Mouse (Mus musculus) adrenal gland, adult 8-10 months (tissue): ENCODE measurements around the gene Gm20403. TPM values are rescaled to one million over a fixed set of nuclear protein-coding genes. Genes with fewer than 3 reads are reported as not detected.
"Not testable (repeated sequence)": the region's sequence is repeated elsewhere in the genome, so short reads cannot be mapped to it uniquely, and the experiment has no call there.

Experiments
- DNase-seq: peaks from one replicate; pipeline ENCODE4 v3.0.0; 2022
- total RNA-seq, 4 experiments: library from RNA; stranded (reverse); gene quantifications; 2 replicates each; pipeline ENCODE4 v1.2.4; 2022

Gene Gm20403
- total RNA-seq, 4 experiments from 2014 or later, result not detected

GRCm38 (mm10) chr12:54993246-54994067 lies 7.1 kb upstream of the Gm20403 start:
- no peak for DNase-seq

DNA sequence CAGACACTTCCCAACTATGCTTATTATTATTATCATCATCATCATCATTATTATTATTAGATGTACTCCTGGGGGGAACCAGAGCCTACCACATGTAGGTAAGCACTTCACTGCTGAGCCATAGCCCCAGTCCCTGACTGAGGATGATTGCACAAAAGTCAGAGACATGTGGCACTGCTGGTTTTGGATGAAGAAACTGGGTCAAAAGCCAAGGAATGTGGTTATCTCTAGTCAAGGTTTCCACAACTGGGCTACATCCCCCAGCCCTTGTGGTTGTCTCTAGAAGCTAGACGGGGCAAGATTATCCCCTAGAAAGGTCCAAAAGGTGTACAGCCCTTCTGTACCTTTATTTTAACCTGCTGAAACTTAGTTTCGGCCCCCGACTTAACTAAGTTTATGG lies 6.5 kb upstream of the Gm20403 start:
- peak; percentile 12 for DNase-seq

DNA sequence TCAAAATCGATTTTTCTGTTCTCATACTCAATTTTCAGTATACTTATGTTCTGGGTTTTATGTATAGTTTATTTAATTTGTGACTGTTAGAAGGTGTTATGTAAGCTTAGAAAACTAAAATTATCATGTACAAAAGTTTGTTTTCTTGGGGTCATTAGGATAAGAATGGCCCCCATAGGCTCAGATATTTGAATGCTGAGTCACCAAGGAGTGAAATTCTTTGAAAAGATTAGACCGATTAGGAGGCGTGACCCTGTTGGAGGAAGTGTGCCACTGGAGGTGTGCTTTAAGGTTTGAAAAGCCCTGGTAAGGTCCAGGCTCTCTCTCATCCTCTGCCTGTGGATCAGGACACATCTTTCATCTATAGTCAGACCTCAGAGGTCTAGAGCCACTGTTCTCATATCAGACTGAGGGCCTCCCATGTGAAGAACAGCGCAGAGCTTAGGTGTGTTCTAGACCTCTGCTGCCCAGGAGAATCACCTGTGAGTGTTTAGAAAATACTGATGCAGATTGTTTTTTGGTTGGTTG lies 2.1 kb upstream of the Gm20403 start:
- DNase-seq, result no peak

DNA sequence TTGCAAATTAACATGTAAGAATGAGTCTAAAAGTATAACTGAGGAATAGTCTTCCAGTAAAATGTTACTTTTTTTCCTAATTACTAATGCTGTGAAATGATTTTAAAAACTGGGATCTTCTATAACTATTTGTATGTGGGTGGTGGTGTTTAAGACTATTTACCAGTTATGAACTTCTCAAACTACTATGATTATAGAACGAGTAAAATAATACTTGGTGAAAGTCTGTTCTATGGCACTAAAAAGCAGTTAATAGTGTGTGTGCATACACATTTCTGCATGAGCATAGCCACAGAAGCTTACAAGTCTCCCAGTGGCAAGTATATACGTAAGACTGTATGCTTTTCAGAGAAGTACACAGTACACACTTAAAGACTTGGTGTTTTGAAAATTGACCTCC lies 827 bp upstream of the Gm20403 start:
- DNase-seq, result no peak

DNA sequence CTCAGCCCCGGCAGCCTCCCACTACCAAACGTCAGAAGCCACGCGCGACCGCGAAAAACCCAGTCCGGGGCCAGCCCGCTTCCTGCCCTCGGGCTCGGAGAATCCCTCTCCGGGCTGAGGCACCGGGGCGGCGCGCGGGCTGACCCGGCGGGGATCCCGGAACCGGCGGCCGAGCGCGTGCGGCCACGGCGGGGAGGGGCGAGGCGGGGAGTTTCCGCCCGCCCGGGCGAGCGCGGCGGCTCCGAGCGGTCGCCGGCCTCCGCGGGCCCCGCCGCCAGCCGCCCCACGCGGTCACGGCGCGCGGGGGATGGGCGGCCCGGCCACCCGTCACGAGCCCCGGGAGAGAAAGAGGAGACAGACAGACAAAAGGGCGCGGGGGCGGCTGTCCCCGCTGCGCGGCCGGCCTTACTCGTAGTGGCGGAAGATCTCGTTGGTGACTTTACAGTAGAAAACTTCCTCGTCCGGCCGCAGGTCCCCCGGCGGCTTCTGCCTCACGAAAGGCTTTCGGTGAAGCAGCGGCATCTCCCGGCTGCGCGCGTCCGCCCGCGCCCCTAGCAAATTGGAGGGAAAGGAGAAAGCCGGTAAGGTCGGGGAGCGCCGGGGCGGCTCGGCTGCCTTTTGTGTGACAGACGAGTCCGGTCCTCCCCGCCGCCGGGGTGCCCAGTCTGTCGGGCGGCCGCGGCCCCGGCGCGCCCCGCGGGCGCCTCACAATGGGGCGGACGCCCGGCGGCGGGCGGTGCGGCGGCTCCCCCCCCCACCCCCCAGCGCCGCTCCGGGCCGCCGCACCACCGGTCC lies 875 bp downstream of the Gm20403 start:
- peak; percentile 36 for DNase-seq

- peak; percentile 71 for DNase-seq
These were observed 1.6 kb downstream of the Gm20403 start for GRCm38 (mm10) chr12:54984701-54985256.

- no peak for DNase-seq
These were observed 3.2 kb downstream of the Gm20403 start for GRCm38 (mm10) chr12:54982935-54983715.

- no peak for DNase-seq
These were observed 4.4 kb downstream of the Gm20403 start for GRCm38 (mm10) chr12:54981962-54982361.

DNA sequence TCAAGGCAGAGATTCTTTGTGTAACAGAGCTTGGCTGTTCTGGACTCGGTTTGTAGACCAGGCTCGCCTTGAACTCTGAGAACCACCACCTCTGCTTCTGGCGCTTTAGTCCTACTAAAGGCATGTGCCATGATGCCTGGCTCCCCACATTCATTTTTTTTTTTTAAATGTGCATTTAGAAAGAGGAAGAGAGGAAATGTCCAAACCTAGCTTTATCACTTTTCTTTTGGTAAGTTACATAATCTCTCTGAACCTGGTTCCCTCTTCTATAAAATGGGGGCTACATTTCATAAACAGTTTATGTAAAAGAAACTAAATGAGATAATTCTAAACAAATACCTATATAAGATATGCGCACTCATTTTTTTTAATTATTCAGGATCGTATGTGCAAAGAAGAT lies 5.4 kb downstream of the Gm20403 start:
- no peak for DNase-seq

DNA sequence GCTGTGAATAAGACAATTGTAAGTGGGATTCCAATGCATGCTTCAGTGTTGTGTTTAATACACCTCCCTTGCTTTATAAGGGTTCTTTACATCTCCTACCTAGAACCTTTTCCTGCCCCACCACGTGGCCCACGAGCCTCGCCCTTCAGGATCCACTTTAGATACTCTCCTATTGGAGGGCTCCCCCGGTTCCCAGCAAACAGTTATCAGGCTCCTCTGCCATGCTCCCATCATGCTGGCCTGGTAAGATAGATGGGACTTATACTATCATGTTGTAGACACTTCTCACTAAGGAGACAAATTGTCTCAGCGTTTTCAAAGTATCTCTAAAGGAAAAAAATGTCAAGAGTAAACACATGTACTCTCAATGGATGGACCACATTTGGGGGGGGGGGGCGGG lies 5.8 kb downstream of the Gm20403 start:
- no peak for DNase-seq

DNA sequence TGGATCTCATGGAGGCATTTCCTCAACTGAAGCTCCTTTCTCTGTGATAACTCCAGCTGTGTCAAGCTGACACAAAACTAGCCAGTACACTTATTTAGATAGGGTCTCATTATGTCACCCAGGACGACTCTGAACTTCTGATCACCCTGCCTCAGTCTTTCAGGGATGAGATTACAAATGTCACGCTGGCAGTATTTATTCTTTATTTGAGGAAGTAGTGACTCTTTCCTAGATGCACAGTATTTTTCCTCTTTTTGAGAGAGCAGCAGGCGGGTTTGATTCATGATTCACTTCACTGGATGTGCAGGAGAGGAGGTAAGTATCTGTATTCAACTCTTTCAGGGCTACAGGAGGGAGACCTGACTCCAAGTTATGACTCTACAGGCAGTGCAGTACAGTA lies 17.3 kb downstream of the Gm20403 start:
- no peak for DNase-seq

GRCm38 (mm10) chr12:54965532-54966160 lies 20.7 kb downstream of the Gm20403 start:
- no peak for DNase-seq

DNA sequence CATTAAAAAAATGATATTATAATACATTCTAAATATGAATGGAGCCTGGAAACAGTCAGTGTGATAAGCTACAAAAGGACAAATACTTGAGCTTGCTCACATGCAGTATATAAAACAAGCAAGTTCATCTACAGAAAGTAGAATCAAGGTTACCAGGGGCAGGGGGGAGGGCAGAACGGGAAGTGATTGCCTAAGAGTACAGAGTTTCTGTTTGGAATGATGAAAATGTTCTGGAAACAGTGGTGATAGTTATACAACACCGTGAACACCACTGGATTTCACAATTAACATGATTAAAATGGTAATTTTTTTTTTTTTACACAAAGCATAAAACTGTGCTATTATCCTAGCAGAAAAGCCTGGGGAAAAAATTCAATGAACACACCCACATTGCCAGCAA lies 26.8 kb downstream of the Gm20403 start:
- peak; percentile 18 for DNase-seq

GRCm38 (mm10) chr12:54956974-54957373 lies 29.4 kb downstream of the Gm20403 start:
- no peak for DNase-seq

GRCm38 (mm10) chr12:54956457-54956856 lies 29.9 kb downstream of the Gm20403 start:
- no peak for DNase-seq

- no peak for DNase-seq
These were observed 40.2 kb downstream of the Gm20403 start for GRCm38 (mm10) chr12:54946116-54946515.

DNA sequence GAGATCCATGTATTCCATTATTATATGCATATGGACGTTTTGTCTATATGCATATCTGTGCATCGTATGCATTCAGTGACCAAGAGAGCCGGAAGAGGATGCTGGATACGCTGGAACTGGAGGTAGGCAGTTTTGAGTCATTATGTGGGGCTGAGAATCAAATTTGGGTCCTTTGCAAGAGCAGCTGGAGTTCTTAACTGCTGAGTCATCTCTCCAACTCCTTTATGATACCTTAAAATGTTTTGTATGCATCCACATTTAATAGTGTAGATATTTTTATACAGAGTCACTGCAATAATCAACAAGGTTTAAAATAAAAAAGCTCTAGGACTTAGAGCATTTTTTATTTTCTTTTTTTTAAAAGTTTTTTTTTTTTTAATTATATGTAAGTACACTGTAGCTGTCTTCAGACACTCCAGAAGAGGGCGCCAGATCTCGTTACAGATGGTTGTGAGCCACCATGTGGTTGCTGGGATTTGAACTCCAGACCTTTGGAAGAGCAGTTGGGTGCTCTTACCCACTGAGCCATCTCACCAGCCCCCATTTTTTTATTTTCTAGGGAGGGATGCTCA lies 43.7 kb downstream of the Gm20403 start:
- DNase-seq, result not testable (repeated sequence)

GRCm38 (mm10) chr12:54937581-54938343 lies 48.6 kb downstream of the Gm20403 start:
- DNase-seq, result not testable (repeated sequence)
